Mouse (Mus musculus): Measurements from ENCODE around the gene Pax9.

- TF ChIP-seq CTCF (IDR thresholded peaks at IDR 0.05; ENCODE audit: borderline replicate concordance, extremely low read depth, insufficient read depth, insufficient read length): no peak
- TF ChIP-seq POLR2A (IDR thresholded peaks at IDR 0.05; ENCODE audit: borderline replicate concordance, extremely low read depth, insufficient read depth, insufficient read length, poor library complexity, severe bottlenecking): no peak
Observed at GRCm38 (mm10) chr12:56699351-56699750, 7.8 kb downstream of the Pax9 start.

All from brain, embryonic 14.5 days (tissue).